Mouse (Mus musculus) kidney, adult 8-10 months (tissue): Measurements from ENCODE around the gene 4921504E06Rik.

Experiments
- DNase-seq, 2 experiments: peaks; one replicate each; pipeline ENCODE4 v3.0.0; 2022

Gene 4921504E06Rik

GRCm38 (mm10) chr2:19490262-19490661, 63.5 kb downstream of the 4921504E06Rik start:
- no peak for DNase-seq

- DNase-seq, result no peak
Measured at GRCm38 (mm10) chr2:19461940-19462339, 91.8 kb downstream of the 4921504E06Rik start.

GRCm38 (mm10) chr2:19458785-19459184, 94.9 kb downstream of the 4921504E06Rik start:
- DNase-seq, result no peak

- no peak for DNase-seq
Measured at GRCm38 (mm10) chr2:19455857-19456482, 97.7 kb downstream of the 4921504E06Rik start.

GRCm38 (mm10) chr2:19455228-19455627, 98.5 kb downstream of the 4921504E06Rik start:
- DNase-seq, result no peak

- no peak for DNase-seq
Measured at GRCm38 (mm10) chr2:19452531-19453055, 101.1 kb downstream of the 4921504E06Rik start.

- DNase-seq, result no peak
Measured at GRCm38 (mm10) chr2:19449308-19449707, 104.4 kb downstream of the 4921504E06Rik start.

- DNase-seq, result no peak
Measured at GRCm38 (mm10) chr2:19448042-19448700, 105.5 kb downstream of the 4921504E06Rik start.

- DNase-seq, result no peak
Measured at GRCm38 (mm10) chr2:19446746-19447145, 107.0 kb downstream of the 4921504E06Rik start.

GRCm38 (mm10) chr2:19445871-19446501, 107.7 kb downstream of the 4921504E06Rik start:
- no peak for DNase-seq

- no peak for DNase-seq
Measured at GRCm38 (mm10) chr2:19444931-19445831, 108.5 kb downstream of the 4921504E06Rik start, which contains the start of gene Ptf1a. Gene Ptf1a, plus strand, starts transcription at chr2:19445663.

- no peak for DNase-seq
Measured at GRCm38 (mm10) chr2:19444346-19444745, 109.4 kb downstream of the 4921504E06Rik start.

- DNase-seq, result no peak
Measured at GRCm38 (mm10) chr2:19431614-19432323, 121.9 kb downstream of the 4921504E06Rik start.

GRCm38 (mm10) chr2:19431186-19431585, 122.5 kb downstream of the 4921504E06Rik start:
- no peak for DNase-seq

GRCm38 (mm10) chr2:19430746-19431145, 123.0 kb downstream of the 4921504E06Rik start:
- no peak for DNase-seq

- DNase-seq, result no peak
Measured at GRCm38 (mm10) chr2:19429691-19430690, 123.7 kb downstream of the 4921504E06Rik start.

- peak; percentile 19 to 61 for DNase-seq
Measured at GRCm38 (mm10) chr2:19429031-19429430, 124.7 kb downstream of the 4921504E06Rik start.

GRCm38 (mm10) chr2:19423086-19423485, 130.6 kb downstream of the 4921504E06Rik start:
- no peak for DNase-seq

GRCm38 (mm10) chr2:19422226-19422625, 131.5 kb downstream of the 4921504E06Rik start:
- no peak for DNase-seq

GRCm38 (mm10) chr2:19419686-19420345, 133.9 kb downstream of the 4921504E06Rik start:
- no peak for DNase-seq
